Mouse (Mus musculus): ENCODE data around the gene Clic1. TPM values are rescaled to one million over a fixed set of nuclear protein-coding genes. Genes with fewer than 3 reads are reported as not detected.

Gene Clic1
- polyA plus RNA-seq, 1 experiment from 2014 or later: 179 TPM

DNA sequence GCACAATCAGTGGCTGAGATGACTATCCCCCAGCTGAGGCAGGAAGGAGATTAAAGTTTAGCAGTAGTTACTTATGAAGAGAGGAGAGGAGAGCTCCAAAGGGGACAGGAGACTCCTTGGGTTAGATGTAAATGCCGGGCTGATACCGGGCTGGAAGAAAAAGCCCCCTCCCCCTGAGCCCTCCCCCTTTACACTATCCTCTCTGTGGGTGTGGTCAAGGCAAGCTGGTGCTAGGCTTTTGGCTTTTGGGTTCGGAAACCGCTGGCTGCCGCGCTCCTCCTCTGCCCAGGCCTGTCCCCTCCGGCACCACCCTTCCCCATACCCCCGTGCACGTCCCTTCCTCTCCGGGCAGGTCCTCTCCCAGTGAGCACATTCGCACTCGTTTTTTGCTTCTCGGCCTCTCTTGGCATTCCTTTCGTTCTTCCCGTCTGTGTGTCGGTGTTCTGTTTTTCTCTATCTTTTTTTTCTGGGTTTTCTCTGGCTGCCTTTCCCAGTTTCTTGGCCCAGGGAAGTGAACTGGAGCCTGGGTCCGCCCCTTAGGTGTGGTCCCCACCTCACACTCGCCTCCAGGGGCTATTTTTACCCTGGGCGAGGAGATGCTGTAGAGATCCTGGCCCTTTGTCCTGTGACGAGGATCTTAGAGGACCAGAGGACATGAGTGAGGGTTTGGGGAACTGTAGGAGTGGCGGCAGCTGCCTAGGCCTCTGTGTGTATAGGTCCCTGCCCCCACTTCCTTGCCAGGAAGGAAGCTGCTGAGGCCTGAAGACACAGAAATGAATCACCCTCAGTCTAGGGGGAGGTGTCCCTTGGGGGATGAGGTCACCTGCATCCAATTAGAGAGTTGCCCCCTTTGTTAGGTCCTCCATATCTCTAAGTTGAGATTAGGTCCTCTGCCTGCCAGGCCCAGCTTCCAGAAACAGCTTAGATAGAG is 1.7 kb downstream of the Clic1 start:
- peaks cover 66% of the 10 kb centered on the region for H3K4me1 ChIP-seq
- peak; percentile 68 for DNase-seq (ENCODE audit: extremely low spot score, low spot score)
- no peaks in the 10 kb centered on the region for H3K27me3 ChIP-seq (ENCODE audit: poor library complexity, severe bottlenecking)
- peaks cover 44% of the 10 kb centered on the region for H3K36me3 ChIP-seq (replicated peaks)
- peak overlapping the region; percentile 72 for H3K4me3 ChIP-seq
- peak overlapping the region; percentile 98 for H3K27ac ChIP-seq
- 1% methylated on average over 20 of the region's 21 CpGs for WGBS
- peaks cover 8% of the 10 kb centered on the region; the same call in 1 of the 2 replicates for H3K9me3 ChIP-seq

DNA sequence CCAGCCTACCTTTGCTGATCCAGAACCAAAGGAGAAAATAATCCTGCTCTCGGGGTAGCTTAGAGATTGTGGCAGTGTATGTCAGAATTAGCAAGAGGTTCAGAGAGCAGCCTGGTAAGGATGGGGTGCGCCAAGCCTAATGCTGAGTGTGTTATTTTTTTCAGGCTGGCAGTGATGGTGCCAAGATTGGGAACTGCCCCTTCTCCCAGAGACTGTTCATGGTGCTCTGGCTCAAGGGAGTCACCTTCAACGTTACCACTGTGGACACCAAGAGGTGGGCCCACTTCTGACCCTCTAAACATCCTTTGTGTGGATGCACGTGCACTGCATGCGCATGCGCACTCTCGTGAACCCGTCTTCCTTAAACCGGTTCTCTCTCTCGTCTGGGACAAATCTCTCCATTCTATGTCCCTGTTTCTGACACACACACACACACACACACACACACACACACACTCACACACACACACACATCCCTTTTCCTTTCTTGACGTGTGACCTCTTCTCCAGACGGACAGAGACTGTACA is 2.6 kb downstream of the Clic1 start:
- Histone ChIP-seq H3K4me3 (peak overlapping the region; percentile 72), H3K4me1 (peaks cover 57% of the 10 kb centered on the region), H3K27ac (peak overlapping the region; percentile 98), H3K9me3 (peaks cover 8% of the 10 kb centered on the region; the same call in 1 of the 2 replicates), H3K36me3 (replicated peaks) (peaks cover 52% of the 10 kb centered on the region), H3K27me3 (ENCODE audit: poor library complexity, severe bottlenecking) (no peaks in the 10 kb centered on the region)
- no peak for DNase-seq (ENCODE audit: extremely low spot score, low spot score)
- 85% methylated on average over 12 of the region's 12 CpGs for WGBS

DNA sequence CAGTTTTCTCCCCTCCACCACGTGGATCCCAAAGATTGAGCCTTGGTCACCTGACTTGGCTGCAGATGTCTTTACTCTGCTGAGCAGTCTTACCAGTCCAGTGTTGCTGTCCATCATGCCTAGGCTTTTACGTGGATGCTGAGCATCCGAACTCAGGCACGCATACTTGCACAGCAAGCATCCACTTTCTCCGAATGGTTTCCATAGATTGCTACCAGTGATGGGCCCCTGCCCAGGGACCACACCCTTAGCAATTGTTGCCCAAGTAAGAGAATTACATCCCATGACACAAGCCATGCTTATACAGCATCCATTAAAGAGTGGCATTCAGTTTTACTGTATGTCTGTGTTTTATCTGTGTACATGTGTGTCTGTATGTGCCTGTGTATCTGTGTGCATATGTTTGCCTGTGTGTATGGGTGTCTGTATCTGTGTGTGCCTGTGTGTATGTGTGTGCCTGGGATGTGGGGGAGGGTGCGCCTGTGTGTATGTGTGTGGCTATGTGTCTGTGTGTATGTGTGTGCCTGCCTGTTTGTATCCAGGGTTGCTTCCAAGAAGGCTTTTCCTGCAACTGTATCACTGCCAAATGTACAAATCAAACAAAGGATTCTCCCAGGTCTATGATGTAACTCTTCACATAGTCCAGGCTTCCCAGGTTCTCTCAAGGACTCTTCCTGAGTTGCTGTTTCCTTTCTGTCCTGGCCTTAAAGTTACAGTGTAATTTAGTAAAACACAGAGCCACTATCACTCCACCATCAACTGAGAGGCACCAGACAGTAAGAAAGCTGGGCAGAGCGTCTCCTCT is 6.1 kb downstream of the Clic1 start:
- Histone ChIP-seq H3K4me1 (peaks cover 53% of the 10 kb centered on the region), H3K27me3 (ENCODE audit: poor library complexity, severe bottlenecking) (peaks cover 6% of the 10 kb centered on the region; the same call in 1 of the 2 replicates), H3K4me3 (no peak overlapping the region), H3K9me3 (peaks cover 8% of the 10 kb centered on the region; the same call in 1 of the 2 replicates), H3K36me3 (replicated peaks) (peaks cover 71% of the 10 kb centered on the region), H3K27ac (no peak overlapping the region)
- no peak for DNase-seq (ENCODE audit: extremely low spot score, low spot score)
- 93% methylated on average over 7 of the region's 7 CpGs for WGBS

DNA sequence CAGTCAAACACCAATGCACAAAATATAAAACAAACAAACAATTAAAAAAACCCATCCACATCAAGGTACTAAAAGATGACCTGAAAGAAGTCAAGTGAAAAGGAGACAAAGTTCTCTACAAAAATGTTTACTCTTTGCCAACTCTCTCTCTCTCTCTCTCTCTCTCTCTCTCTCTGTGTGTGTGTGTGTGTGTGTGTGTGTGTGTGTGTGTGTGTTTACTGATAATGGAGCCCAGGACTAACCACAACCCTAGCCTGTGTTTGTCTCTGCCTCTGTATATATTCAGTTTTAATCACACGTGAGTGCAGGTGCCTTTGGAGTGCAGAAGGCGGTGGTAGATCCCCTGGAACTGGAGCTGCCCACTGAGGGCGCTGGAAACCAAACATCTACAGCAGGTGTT is 7.3 kb downstream of the Clic1 start:
- Histone ChIP-seq H3K36me3 (replicated peaks) (peaks cover 82% of the 10 kb centered on the region), H3K27ac (no peak overlapping the region), H3K4me1 (peaks cover 50% of the 10 kb centered on the region), H3K4me3 (no peak overlapping the region; the same call in 1 of the 2 replicates), H3K9me3 (peaks cover 8% of the 10 kb centered on the region; the same call in 1 of the 2 replicates), H3K27me3 (ENCODE audit: poor library complexity, severe bottlenecking) (peaks cover 10% of the 10 kb centered on the region; the same call in 1 of the 2 replicates)
- 80% methylated on average over 3 of the region's 3 CpGs for whole genome bisulfite sequencing
- no peak for DNase-seq (ENCODE audit: extremely low spot score, low spot score)

DNA sequence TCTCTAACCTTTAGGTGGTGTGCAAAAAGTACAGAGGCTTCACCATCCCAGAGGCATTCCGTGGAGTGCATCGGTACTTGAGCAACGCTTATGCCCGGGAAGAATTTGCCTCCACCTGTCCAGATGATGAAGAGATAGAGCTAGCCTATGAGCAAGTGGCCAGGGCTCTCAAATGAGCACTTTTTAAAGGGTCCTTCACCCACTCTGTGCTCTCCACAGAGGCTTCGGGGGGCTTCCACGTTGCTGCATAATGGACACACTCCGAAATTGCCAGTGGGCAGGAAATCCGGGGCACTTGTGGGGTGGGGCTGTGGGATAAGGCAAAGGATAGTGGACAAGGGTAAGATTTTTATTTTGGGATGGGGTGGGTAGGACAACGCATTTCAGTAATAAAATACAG is 8.6 kb downstream of the Clic1 start:
- H3K9me3 ChIP-seq: peaks cover 8% of the 10 kb centered on the region; the same call in 1 of the 2 replicates
- peak overlapping the region; percentile 98 for H3K27ac ChIP-seq
- no peak for DNase-seq (ENCODE audit: extremely low spot score, low spot score)
- peak overlapping the region; percentile 87 for H3K4me3 ChIP-seq
- peaks cover 21% of the 10 kb centered on the region for H3K27me3 ChIP-seq (ENCODE audit: poor library complexity, severe bottlenecking)
- WGBS: 82% methylated on average over 9 of the region's 9 CpGs
- H3K36me3 ChIP-seq (replicated peaks): peaks cover 81% of the 10 kb centered on the region
- peaks cover 40% of the 10 kb centered on the region for H3K4me1 ChIP-seq

DNA sequence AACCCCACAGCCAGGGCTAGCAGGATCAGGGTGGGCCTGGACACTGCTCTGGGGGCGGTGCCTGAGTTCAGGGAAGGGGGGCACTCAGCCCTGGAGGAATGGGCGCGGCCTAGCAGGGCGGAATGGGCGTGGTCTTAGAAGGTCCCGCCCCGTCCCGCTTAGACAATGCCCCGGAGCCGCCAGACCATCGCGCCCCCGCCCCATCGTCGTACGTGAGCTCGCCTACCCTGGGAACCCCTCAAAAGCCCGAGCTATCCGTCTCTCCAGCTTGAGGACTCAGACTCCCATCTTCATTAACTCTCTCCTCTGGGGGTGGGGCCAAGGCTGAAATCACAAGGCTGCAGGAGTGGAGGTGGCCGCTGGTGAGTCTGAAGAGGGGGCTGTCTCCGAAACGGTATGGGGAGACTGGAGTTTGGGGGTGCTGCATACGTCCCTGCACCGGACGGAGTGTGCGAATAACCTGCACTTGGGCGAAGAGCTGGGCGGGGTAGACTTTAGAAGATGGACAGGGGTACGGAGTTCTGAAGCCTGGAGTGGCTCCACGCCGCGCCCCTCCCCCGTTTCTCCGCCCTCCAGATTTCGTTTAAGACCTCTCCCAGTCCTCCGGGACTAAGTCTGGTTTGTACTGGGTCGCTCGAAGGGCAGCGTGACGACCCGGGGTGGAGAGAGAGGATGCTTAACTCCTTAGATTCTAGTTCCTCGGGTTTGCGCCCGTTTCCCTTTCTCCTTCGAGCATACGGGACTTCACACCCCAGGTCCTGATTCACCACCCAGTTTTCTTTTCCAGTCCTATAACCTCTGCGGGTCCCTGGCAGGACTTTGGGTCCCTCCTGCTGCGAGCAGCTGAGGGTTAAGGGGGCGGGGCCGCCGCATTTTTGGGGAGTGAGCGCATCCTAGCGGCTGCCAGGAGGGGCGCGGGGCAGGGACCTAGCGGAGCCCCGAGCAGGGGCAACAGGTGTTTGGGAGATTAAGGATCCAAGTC is 9.4 kb downstream of the Clic1 start, which contains the start of gene Ddah2:
Gene Ddah2, plus strand, starts transcription at position 125 of the 982 bp plus-strand sequence.
- H3K4me3 ChIP-seq: peak within 1 kb of the TSS; percentile 87
- peaks cover 44% of the 10 kb centered on the region for H3K4me1 ChIP-seq
- H3K27ac ChIP-seq: peak within 1 kb of the TSS; percentile 98
- H3K27me3 ChIP-seq (ENCODE audit: poor library complexity, severe bottlenecking): peaks cover 30% of the 10 kb centered on the region
- WGBS: under 1% methylated on average over 57 of the region's 57 CpGs
- peaks cover 3% of the 10 kb centered on the region; the same call in 1 of the 2 replicates for H3K9me3 ChIP-seq
- peak; percentile 96 for DNase-seq (ENCODE audit: extremely low spot score, low spot score)
- peaks cover 75% of the 10 kb centered on the region for H3K36me3 ChIP-seq (replicated peaks)

DNA sequence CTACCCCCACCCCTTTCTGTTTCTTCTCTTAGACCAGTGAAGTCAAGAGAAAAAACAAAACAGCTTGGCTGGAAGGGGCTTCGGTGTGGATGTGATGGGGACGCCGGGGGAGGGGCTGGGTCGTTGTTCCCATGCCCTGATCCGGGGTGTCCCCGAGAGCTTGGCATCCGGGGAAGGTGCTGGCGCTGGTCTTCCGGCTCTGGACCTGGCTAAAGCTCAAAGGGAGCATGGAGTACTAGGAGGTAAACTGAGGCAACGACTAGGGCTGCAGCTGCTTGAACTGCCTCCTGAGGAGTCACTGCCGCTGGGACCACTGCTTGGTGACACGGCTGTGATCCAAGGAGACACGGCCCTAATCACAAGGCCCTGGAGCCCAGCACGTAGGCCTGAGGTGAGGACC is 10.3 kb downstream of the Clic1 start:
- Histone ChIP-seq H3K9me3 (no peaks in the 10 kb centered on the region), H3K27ac (peak overlapping the region; percentile 98), H3K36me3 (replicated peaks) (peaks cover 66% of the 10 kb centered on the region), H3K4me3 (peak overlapping the region; percentile 87), H3K27me3 (ENCODE audit: poor library complexity, severe bottlenecking) (peaks cover 38% of the 10 kb centered on the region), H3K4me1 (peaks cover 53% of the 10 kb centered on the region)
- no peak for DNase-seq (ENCODE audit: extremely low spot score, low spot score)
- WGBS: 31% methylated on average over 14 of the region's 14 CpGs

DNA sequence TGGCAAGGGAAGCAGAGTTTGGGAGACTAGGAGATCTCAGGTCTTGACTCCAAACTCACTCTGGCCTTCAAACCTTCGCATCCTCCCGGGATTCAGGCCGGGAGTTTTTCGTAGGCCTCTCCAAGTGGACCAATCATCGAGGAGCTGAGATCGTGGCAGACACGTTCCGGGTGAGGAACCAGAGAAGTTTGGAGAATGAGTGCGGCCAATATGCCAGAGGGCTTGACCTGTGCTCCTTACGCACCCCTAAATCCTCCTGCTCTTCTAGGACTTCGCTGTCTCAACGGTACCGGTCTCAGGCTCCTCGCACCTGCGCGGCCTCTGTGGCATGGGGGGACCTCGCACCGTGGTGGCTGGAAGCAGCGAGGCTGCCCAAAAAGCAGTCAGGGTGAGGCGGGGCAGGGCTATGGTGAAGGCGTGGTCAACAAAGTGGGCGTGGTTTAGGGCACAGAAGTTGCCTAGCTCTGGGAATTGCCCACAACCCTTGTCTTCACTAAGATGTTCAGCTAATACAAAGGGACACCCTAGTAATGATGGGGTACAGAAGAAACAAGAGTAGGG is 11.1 kb downstream of the Clic1 start:
- WGBS: 62% methylated on average over 22 of the region's 22 CpGs
- Histone ChIP-seq H3K36me3 (replicated peaks) (peaks cover 59% of the 10 kb centered on the region), H3K27ac (peak overlapping the region; percentile 98; the same call in 1 of the 2 replicates), H3K27me3 (ENCODE audit: poor library complexity, severe bottlenecking) (peaks cover 46% of the 10 kb centered on the region), H3K4me1 (peaks cover 60% of the 10 kb centered on the region), H3K4me3 (peak overlapping the region; percentile 87), H3K9me3 (no peaks in the 10 kb centered on the region)
- DNase-seq (ENCODE audit: extremely low spot score, low spot score): no peak

DNA sequence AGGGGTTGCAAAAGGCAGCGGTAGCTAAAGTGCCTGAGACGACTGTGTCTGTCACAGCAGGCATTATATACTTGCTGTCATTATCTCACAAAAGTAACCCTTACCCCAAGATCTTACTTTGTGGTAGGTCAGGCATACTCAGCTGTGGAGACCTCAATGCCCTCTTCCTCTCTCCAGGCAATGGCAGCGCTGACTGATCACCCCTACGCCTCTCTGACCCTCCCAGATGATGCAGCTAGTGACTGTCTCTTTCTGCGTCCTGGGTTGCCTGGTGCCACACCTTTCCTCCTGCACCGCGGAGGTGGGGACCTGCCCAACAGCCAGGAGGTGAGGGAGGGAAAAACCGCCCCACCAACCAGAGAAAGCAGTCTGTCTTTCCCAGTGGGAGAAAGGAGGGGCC is 11.5 kb downstream of the Clic1 start:
- Histone ChIP-seq H3K36me3 (replicated peaks) (peaks cover 54% of the 10 kb centered on the region), H3K4me1 (peaks cover 64% of the 10 kb centered on the region), H3K9me3 (no peaks in the 10 kb centered on the region), H3K27me3 (ENCODE audit: poor library complexity, severe bottlenecking) (peaks cover 51% of the 10 kb centered on the region), H3K27ac (no peak overlapping the region), H3K4me3 (peak overlapping the region; percentile 87; the same call in 1 of the 2 replicates)
- 86% methylated on average over 8 of the region's 8 CpGs for WGBS
- DNase-seq (ENCODE audit: extremely low spot score, low spot score): no peak

DNA sequence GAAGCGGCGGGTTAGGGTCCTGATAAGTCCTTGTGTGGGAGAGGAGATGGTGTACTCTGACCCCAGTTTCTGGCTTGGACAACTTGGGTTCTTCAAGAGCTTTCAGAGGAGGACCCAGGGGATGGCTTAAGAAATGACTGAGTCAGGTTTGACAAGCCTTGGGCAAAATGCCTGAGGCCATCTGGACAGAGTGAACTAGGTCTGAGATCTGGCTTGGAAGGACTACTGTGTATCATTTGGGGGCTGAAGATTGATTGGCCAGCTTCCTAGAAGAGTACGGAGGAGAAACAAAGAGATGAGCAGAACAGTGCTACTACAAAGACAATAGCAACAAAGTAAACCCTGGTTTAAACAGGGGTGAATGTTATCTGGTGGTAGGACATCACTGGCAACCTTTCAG is 13.7 kb downstream of the Clic1 start:
- WGBS: 92% methylated on average over 3 of the region's 3 CpGs
- Histone ChIP-seq H3K4me3 (0 out of 2 replicates have a peak overlapping the region, but pooled peaks have one; percentile 1), H3K4me1 (peaks cover 55% of the 10 kb centered on the region), H3K27me3 (ENCODE audit: poor library complexity, severe bottlenecking) (peaks cover 72% of the 10 kb centered on the region), H3K27ac (no peak overlapping the region), H3K9me3 (no peaks in the 10 kb centered on the region), H3K36me3 (replicated peaks) (peaks cover 35% of the 10 kb centered on the region)
- no peak for DNase-seq (ENCODE audit: extremely low spot score, low spot score)

DNA sequence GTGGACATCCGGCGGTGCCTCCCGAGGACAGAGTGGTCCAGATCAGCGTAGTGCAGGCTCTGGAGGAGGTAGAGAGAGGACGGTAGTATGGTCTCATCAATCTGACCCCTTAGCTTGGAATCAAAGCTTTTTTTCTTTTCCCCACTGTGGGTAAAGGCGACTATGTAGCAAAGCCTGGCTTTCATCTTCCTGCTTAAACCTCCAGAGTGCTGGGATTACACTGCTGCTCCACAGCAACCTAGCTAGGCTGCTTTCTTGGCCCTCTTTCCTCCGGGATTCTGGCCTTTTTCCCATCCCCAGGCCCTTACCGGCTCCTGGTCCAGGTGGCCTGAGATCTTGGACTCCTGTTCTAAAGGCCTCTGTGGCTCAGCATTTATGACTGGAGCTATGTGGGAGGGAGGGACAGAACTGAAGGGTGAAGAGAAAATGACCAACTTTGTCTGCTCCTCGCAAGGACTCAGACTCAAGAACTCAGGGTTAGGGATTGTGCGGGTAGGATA is 14.7 kb downstream of the Clic1 start:
- DNase-seq (ENCODE audit: extremely low spot score, low spot score): no peak
- Histone ChIP-seq H3K4me3 (peak overlapping the region; percentile 50), H3K27me3 (ENCODE audit: poor library complexity, severe bottlenecking) (peaks cover 82% of the 10 kb centered on the region), H3K36me3 (replicated peaks) (peaks cover 35% of the 10 kb centered on the region), H3K27ac (peak overlapping the region; percentile 77), H3K9me3 (no peaks in the 10 kb centered on the region), H3K4me1 (peaks cover 47% of the 10 kb centered on the region)
- WGBS: 28% methylated on average over 10 of the region's 10 CpGs

Data from forebrain, embryonic 10.5 days (tissue).